Mouse (Mus musculus) central nervous system, embryonic 11.5 days (tissue): ENCODE data around the gene Rbms3. TPM values are rescaled to one million over a fixed set of nuclear protein-coding genes. Genes with fewer than 3 reads are reported as not detected.

Experiments
- polyA plus RNA-seq: library from polyadenylated mRNA; depleted of rRNA; stranded (reverse); fragments of >200 nt; gene quantifications from 2 replicates; pipeline ENCODE4 v1.2.3, GENCODE M21; 2012; rRNA removed

Rbms3 gene
- 7.5 and 20.7 TPM in 2 replicates for polyA plus RNA-seq

GRCm38 (mm10) chr9:117629771-117630170, at the start of gene Rbms3:
Rbms3 (minus strand) TSS chr9:117629913.

